Mouse (Mus musculus) macrophage (primary cell): ENCODE data around the gene Sdccag8. TPM values are rescaled to one million over a fixed set of nuclear protein-coding genes. Genes with fewer than 3 reads are reported as not detected.

Experiments
- H3K27ac ChIP-seq: fragments of 350-480 bp; formaldehyde crosslinking; 2 replicates; pipeline ENCODE4 v1.9.0; 2021
- H3K36me3 ChIP-seq: fragments of 350-480 bp; formaldehyde crosslinking; 2 replicates; pipeline ENCODE4 v1.9.0; 2021; ENCODE audit errors: inconsistent target
- H3K4me3 ChIP-seq: fragments of 350-480 bp; formaldehyde crosslinking; 2 replicates; pipeline ENCODE4 v1.9.0; 2021; ENCODE audit errors: inconsistent target
- H3K79me2 ChIP-seq: fragments of 350-480 bp; formaldehyde crosslinking; 2 replicates; pipeline ENCODE4 v1.9.0; 2021; ENCODE audit errors: inconsistent target
- WGBS: methylation state at CpG from one replicate; pipeline ENCODE4 v1.1.7; 2026; ENCODE audit warnings: inconsistent platforms; ENCODE audit not compliant: missing documents; 5-methylcytosine and 5-hydroxymethylcytosine counted together
- polyA plus RNA-seq: library from polyadenylated mRNA; stranded (reverse); fragments of 250-400 nt; gene quantifications from 3 replicates; pipeline ENCODE4 v1.2.4, GENCODE M21; 2018; ENCODE audit warnings: inconsistent platforms

The Sdccag8 gene
- polyA plus RNA-seq, 1 experiment from 2014 or later = 28.0 TPM

- H3K27ac ChIP-seq = no peak overlapping the region
- WGBS = 74% methylated on average over 6 of the region's 6 CpGs
- no peaks in the 10 kb centered on the region for H3K36me3 ChIP-seq
- no peaks in the 10 kb centered on the region for H3K79me2 ChIP-seq
- no peak overlapping the region for H3K4me3 ChIP-seq
These were observed 184.6 kb downstream of the Sdccag8 start for GRCm38 (mm10) chr1:176999011-176999410.

- WGBS = 89% methylated on average over 6 of the region's 6 CpGs
- Histone ChIP-seq H3K4me3 (no peak overlapping the region), H3K36me3 (no peaks in the 10 kb centered on the region), H3K79me2 (no peaks in the 10 kb centered on the region), H3K27ac (no peak overlapping the region)
These were observed 188.5 kb downstream of the Sdccag8 start for GRCm38 (mm10) chr1:177002951-177003350.

GRCm38 (mm10) chr1:177004041-177004741 is 189.7 kb downstream of the Sdccag8 start:
- Histone ChIP-seq H3K27ac (no peak overlapping the region), H3K4me3 (no peak overlapping the region), H3K36me3 (no peaks in the 10 kb centered on the region), H3K79me2 (no peaks in the 10 kb centered on the region)
- 95% methylated on average over 4 of the region's 4 CpGs for WGBS

GRCm38 (mm10) chr1:177007405-177007804 is 192.9 kb downstream of the Sdccag8 start:
- H3K4me3 ChIP-seq = no peak overlapping the region
- H3K36me3 ChIP-seq = peaks cover 4% of the 10 kb centered on the region; the same call in 1 of the 2 replicates
- WGBS = 97% methylated on average over 3 of the region's 3 CpGs
- H3K79me2 ChIP-seq = no peaks in the 10 kb centered on the region
- no peak overlapping the region for H3K27ac ChIP-seq

- WGBS = 67% methylated on average over 1 of the region's 1 CpGs
- Histone ChIP-seq H3K79me2 (no peaks in the 10 kb centered on the region), H3K27ac (no peak overlapping the region), H3K36me3 (peaks cover 11% of the 10 kb centered on the region; the same call in 1 of the 2 replicates), H3K4me3 (no peak overlapping the region)
These were observed 194.3 kb downstream of the Sdccag8 start for GRCm38 (mm10) chr1:177008777-177009176.

- Histone ChIP-seq H3K79me2 (no peaks in the 10 kb centered on the region), H3K36me3 (peaks cover 11% of the 10 kb centered on the region; the same call in 1 of the 2 replicates), H3K4me3 (no peak overlapping the region), H3K27ac (no peak overlapping the region)
- 92% methylated on average over 3 of the region's 3 CpGs for WGBS
These were observed 195.6 kb downstream of the Sdccag8 start for GRCm38 (mm10) chr1:177010041-177010440.

- 91% methylated on average over 6 of the region's 6 CpGs for WGBS
- Histone ChIP-seq H3K27ac (no peak overlapping the region), H3K4me3 (no peak overlapping the region), H3K79me2 (no peaks in the 10 kb centered on the region), H3K36me3 (peaks cover 11% of the 10 kb centered on the region; the same call in 1 of the 2 replicates)
These were observed 196.3 kb downstream of the Sdccag8 start for GRCm38 (mm10) chr1:177010607-177011302.

GRCm38 (mm10) chr1:177011688-177012087 is 197.2 kb downstream of the Sdccag8 start:
- WGBS = 72% methylated on average over 13 of the region's 13 CpGs
- Histone ChIP-seq H3K79me2 (no peaks in the 10 kb centered on the region), H3K4me3 (no peak overlapping the region), H3K27ac (no peak overlapping the region), H3K36me3 (peaks cover 11% of the 10 kb centered on the region; the same call in 1 of the 2 replicates)

- Histone ChIP-seq H3K27ac (no peak overlapping the region), H3K79me2 (no peaks in the 10 kb centered on the region), H3K4me3 (no peak overlapping the region), H3K36me3 (peaks cover 11% of the 10 kb centered on the region; the same call in 1 of the 2 replicates)
- WGBS = 85% methylated on average over 3 of the region's 3 CpGs
These were observed 198.3 kb downstream of the Sdccag8 start for GRCm38 (mm10) chr1:177012774-177013173.

- peaks cover 11% of the 10 kb centered on the region; the same call in 1 of the 2 replicates for H3K36me3 ChIP-seq
- H3K79me2 ChIP-seq = no peaks in the 10 kb centered on the region
- 100% methylated on average over 1 of the region's 1 CpGs for WGBS
- H3K4me3 ChIP-seq = no peak overlapping the region
- H3K27ac ChIP-seq = no peak overlapping the region
These were observed 198.9 kb downstream of the Sdccag8 start for GRCm38 (mm10) chr1:177013313-177013712.

- Histone ChIP-seq H3K79me2 (no peaks in the 10 kb centered on the region), H3K36me3 (peaks cover 15% of the 10 kb centered on the region; the same call in 1 of the 2 replicates), H3K27ac (no peak overlapping the region), H3K4me3 (no peak overlapping the region)
- 96% methylated on average over 3 of the region's 3 CpGs for WGBS
These were observed 199.3 kb downstream of the Sdccag8 start for GRCm38 (mm10) chr1:177013776-177014175.

- peaks cover 16% of the 10 kb centered on the region; the same call in 1 of the 2 replicates for H3K36me3 ChIP-seq
- no peaks in the 10 kb centered on the region for H3K79me2 ChIP-seq
- 93% methylated on average over 2 of the region's 2 CpGs for WGBS
- no peak overlapping the region for H3K27ac ChIP-seq
- H3K4me3 ChIP-seq = no peak overlapping the region
These were observed 199.9 kb downstream of the Sdccag8 start for GRCm38 (mm10) chr1:177014346-177014745.

GRCm38 (mm10) chr1:177014921-177015439 is 200.5 kb downstream of the Sdccag8 start:
- Histone ChIP-seq H3K36me3 (peaks cover 18% of the 10 kb centered on the region; the same call in 1 of the 2 replicates), H3K27ac (peak overlapping the region; percentile 37; the same call in 1 of the 2 replicates), H3K4me3 (no peak overlapping the region), H3K79me2 (no peaks in the 10 kb centered on the region)
- WGBS = 89% methylated on average over 6 of the region's 6 CpGs

- Histone ChIP-seq H3K36me3 (peaks cover 21% of the 10 kb centered on the region; the same call in 1 of the 2 replicates), H3K4me3 (no peak overlapping the region), H3K79me2 (no peaks in the 10 kb centered on the region), H3K27ac (peak overlapping the region; percentile 37)
- WGBS = 84% methylated on average over 3 of the region's 3 CpGs
These were observed 201.5 kb downstream of the Sdccag8 start for GRCm38 (mm10) chr1:177015917-177016316.

- peaks cover 21% of the 10 kb centered on the region; the same call in 1 of the 2 replicates for H3K36me3 ChIP-seq
- 94% methylated on average over 2 of the region's 2 CpGs for WGBS
These were observed 202.3 kb downstream of the Sdccag8 start for GRCm38 (mm10) chr1:177016729-177017128.

More at GRCm38 (mm10) chr1:177016729-177017128, 202.3 kb downstream of the Sdccag8 start:
- H3K79me2 ChIP-seq = no peaks in the 10 kb centered on the region
- peak overlapping the region; percentile 37; the same call in 1 of the 2 replicates for H3K27ac ChIP-seq
- H3K4me3 ChIP-seq = no peak overlapping the region
